Mouse (Mus musculus): ENCODE measurements around the gene Zfp600. TPM values are rescaled to one million over a fixed set of nuclear protein-coding genes. Genes with fewer than 3 reads are reported as not detected.
A peak's percentile ranks its signal among the peaks of the same experiment; 100 is the strongest.
"Not testable (repeated sequence)": the region's sequence is repeated elsewhere in the genome, so short reads cannot be mapped to it uniquely, and the experiment has no call there.

Zfp600 gene
- 0.26 TPM in 1 of 2 replicates, not detected in the other for polyA plus RNA-seq (2016; fragmentation: Nextera tagmentation; extraction: Ambion mirVana)

DNA sequence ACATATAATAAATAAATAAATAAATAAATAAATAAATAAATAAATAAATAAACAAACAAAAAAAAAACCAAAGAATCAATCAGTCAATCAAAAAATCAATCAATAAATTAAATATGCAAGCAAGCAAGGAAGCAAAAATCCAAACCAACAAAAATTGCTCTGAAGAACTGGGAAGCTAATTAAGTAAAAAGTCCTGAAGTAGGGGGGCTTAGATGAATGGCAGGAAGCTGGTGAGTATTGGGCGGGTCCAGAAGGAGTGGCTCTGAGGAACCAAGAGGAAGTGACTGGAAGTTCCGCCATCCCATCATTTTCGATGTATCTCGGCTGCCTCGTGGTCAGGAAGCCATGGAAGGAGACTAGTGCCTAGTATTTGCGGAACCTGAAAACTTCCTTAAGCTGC is at the start of gene Zfp600:
Zfp600 (plus strand) TSS at position 301 of the 400 bp plus-strand sequence.
- not testable (repeated sequence) for H3K9me3 ChIP-seq; H3K4me1 ChIP-seq; H3K27me3 ChIP-seq (ENCODE audit: insufficient read depth, poor library complexity, severe bottlenecking); DNase-seq (ENCODE audit: low spot score); H3K4me3 ChIP-seq; H3K27ac ChIP-seq; H3K36me3 ChIP-seq
- WGBS: no CpG with 5 or more reads among the region's 6 CpGs

DNA sequence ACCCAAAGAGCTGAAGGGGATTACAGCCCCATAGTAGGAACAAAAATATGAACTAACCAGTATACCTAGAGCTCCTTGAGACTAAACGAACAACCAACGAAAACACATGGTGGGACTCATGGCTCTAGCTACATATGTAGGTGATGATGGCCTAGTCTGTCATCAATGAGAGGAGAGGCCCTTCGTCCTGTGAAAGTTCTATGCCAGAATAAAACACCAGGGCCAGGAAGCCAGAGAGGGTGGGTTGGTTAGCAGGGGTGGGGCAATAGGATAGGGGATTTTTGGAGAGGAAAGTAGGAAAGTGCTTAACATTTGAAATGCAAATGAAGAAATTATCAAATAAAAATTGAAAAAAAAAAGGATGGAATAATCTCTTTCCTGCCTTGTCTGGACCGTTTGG is 6.3 kb downstream of the Zfp600 start:
- DNase-seq (ENCODE audit: low spot score); H3K27ac ChIP-seq; H3K27me3 ChIP-seq (ENCODE audit: insufficient read depth, poor library complexity, severe bottlenecking); H3K36me3 ChIP-seq; H3K4me3 ChIP-seq; H3K9me3 ChIP-seq; H3K4me1 ChIP-seq: not testable (repeated sequence)
- 63% methylated on average over 4 of the region's 4 CpGs for WGBS

DNA sequence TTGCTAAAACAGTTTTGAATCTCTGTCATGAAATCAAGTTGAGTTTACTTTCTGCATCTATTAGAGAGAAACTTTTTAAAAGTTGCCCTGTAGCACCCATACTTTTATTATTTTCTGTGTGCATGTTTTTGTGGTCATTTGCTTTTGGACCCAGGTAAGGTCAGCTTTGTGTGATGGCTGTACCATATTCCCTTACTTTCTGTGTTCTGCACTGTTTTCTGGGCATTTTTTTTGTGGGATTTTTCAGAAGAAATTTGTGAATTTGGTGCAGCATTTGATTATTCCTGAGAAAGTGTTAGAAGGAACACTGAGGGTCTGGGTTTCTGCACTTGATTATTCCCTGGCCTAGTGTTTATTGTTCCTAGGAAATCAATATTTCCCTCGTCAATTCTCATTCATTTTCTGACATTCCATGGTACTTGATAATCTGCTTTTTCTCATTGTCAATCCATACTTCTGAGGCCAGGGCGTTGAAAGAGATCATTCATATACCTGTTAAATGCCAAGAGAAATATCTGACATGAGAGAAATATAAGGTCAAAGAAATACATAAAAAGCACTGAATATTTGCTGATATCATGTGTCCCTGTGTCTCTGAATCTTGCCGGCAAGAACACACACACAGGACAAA is 10.7 kb downstream of the Zfp600 start:
- not testable (repeated sequence) for H3K4me3 ChIP-seq; DNase-seq (ENCODE audit: low spot score); H3K27ac ChIP-seq; H3K27me3 ChIP-seq (ENCODE audit: insufficient read depth, poor library complexity, severe bottlenecking); H3K4me1 ChIP-seq; H3K36me3 ChIP-seq
- peaks cover 16% of the 10 kb centered on the region for H3K9me3 ChIP-seq
- WGBS: 77% methylated on average over 3 of the region's 3 CpGs

DNA sequence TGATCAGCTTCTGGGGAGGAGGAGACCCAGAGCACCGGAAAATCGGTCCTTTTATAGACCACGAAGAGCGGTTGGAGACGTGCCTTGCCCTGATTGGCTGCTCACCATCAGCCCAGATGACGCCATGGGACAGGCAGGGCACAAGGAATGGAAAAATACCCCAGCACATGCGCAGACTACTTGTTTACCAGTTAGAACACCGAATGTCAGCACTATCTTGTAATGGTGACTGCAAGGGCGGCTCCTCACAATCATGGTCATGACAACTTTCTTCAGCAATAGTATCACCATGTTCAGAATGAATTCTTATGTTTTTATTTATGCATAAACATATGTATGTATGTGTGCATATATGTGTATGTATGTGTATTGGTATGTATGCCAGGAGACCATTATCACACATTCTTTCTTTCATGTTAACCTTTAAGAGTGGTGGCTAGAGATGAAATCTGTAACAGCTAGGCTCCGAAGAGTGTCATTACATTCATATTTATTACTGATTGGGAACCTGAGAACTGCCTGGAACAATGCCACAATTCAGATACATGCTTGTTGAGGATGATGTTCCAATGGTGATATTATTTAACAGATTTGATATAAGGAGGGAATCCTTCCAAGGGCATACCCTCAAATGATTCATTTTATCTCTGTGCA is 11.4 kb downstream of the Zfp600 start:
- H3K9me3 ChIP-seq: peaks cover 16% of the 10 kb centered on the region
- not testable (repeated sequence) for H3K27ac ChIP-seq; H3K27me3 ChIP-seq (ENCODE audit: insufficient read depth, poor library complexity, severe bottlenecking); H3K4me3 ChIP-seq; H3K4me1 ChIP-seq; H3K36me3 ChIP-seq
- peak; percentile 76 for DNase-seq (ENCODE audit: low spot score)
- 76% methylated on average over 10 of the region's 10 CpGs for WGBS

DNA sequence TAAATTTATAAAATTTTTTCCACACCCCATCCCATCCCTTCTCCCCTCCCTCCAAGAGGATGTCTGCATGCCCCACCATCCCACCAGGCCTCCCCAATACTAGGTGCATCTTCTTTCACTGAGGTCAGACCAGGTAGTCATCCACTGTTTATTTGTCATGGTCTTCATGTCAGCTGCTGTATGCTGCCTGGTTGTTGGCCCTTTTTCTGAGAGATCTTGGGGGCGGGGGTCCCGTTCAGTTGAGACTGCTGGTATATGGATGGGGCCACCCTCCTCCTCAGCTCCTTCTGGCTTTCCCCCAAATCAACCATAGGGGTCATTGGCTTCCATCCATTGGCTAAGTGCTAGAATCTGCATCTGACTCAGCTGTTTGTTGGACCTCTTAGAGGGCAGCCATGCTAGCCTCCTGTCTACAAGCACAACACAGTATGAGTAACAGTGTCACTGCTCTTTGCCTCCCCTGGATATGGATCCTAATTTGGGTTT is 12.1 kb downstream of the Zfp600 start:
- not testable (repeated sequence) for H3K4me1 ChIP-seq; H3K4me3 ChIP-seq; H3K27me3 ChIP-seq (ENCODE audit: insufficient read depth, poor library complexity, severe bottlenecking); DNase-seq (ENCODE audit: low spot score); H3K36me3 ChIP-seq; H3K27ac ChIP-seq
- WGBS: no CpG with 5 or more reads among the region's 2 CpGs
- H3K9me3 ChIP-seq: peaks cover 21% of the 10 kb centered on the region

DNA sequence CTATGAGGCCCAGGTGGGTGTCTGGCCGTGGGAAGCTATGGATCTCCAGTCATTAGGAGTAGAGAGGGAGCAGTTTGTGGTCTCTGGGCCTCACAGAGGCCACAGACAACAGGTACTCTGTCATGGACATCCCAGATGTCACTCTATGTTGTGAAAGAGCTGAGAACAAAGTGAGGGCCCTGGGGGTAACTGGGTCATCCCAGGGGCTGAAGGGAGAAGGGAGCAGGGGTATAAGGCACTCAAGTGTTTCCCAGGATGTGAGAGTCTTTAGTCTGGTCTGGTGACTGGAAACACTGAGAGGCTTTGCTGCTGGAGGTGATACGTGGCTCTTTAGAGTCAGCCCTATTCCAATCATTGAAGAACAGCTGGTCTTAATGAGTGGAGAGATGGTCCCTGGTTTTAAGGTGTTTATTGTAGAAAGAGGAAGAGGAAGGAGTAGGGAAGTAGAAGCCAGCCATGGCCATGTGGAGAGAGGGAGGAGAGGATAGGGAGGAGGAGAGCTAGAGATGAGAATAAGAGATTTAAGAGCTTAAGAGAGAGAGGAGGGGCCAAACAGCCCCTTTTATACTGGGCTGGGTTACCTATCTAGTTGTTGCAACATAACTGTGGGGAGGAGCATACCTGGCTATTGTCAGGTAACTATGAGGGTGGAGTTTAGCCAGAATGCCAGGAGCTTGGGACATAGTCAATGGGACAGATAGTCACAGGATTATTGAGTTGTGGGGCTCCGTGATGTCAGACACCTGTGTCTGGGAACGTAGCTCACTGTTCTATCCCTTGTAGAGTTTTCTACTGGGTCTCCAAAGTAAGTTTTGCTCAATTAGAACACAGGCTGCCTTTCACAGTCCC is 17.0 kb downstream of the Zfp600 start:
- H3K27ac ChIP-seq; H3K4me3 ChIP-seq; H3K4me1 ChIP-seq; H3K27me3 ChIP-seq (ENCODE audit: insufficient read depth, poor library complexity, severe bottlenecking); H3K36me3 ChIP-seq: not testable (repeated sequence)
- 68% methylated on average over 4 of the region's 4 CpGs for WGBS
- peaks cover 15% of the 10 kb centered on the region for H3K9me3 ChIP-seq
- peak; percentile 82 for DNase-seq (ENCODE audit: low spot score)

DNA sequence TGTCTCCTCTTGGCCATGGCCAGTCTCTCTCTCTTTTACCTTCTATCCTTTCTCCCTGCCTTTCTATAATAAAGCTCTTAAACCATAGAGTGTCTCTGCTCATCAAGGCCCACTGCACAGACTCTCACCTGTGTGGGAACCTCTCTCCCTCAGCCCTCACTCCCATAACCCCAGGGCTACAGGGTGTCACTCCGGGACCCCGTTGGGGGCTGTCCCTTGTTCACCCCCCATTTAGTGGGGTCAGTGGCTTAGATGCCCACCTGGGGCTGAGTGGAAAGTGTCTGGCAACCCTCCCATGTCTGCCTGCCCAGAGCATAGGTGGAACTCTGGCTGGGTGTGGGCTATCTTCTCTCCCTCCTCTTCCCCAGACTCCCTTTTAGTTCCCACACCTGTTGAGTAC is 47.7 kb downstream of the Zfp600 start:
- not testable (repeated sequence) for H3K27ac ChIP-seq; H3K9me3 ChIP-seq; H3K27me3 ChIP-seq (ENCODE audit: insufficient read depth, poor library complexity, severe bottlenecking); DNase-seq (ENCODE audit: low spot score); H3K4me3 ChIP-seq; H3K36me3 ChIP-seq; H3K4me1 ChIP-seq
- 79% methylated on average over 2 of the region's 2 CpGs for WGBS

DNA sequence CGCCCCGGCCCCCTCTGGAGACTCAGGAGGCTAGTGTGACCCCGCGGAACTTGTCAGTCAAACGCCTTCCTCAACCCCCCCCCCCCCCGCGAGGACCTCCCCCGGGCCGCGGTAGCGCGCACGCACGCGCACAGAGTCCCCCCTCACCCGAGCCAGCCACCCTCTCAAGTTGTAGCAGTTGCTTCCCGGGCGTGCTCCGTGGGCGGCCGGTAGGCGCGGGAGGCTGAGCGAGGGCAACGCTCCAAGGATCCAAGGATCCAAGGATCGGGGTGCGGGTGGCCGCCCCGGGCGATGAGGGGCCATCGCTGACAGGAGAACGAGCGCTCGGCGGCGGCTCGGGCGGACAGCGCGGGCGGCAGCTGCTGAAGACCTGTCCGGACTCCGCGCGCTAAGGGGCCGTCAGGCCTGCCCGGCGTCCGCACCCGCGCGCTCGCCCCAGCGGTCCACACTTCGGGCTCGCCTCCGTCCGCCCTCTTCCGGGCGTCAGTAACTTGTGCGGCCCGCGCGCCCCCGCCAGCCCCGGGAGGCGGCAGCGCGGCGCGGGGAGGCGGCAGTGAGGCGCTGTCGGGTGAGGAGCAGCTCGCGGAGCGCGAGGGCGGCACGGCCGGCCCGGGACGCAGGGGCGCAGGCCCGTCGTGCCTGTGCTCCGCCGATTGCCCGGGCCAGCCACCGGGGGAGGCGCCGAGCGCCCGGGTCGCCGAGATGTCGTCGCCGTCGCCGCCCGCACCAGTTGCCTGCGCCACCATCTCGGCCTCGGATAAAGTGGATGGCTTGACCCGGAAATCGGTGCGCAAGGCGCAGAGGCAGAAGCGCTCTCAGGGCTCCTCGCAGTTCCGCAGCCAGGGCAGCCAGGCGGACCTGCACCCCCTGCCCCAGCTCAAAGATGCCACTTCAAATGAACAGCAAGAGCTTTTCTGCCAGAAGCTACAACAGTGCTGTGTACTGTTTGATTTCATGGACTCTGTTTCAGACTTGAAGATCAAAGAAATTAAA is 82.9 kb downstream of the Zfp600 start:
- H3K9me3 ChIP-seq; H3K4me3 ChIP-seq; H3K4me1 ChIP-seq; H3K27me3 ChIP-seq (ENCODE audit: insufficient read depth, poor library complexity, severe bottlenecking); H3K27ac ChIP-seq; DNase-seq (ENCODE audit: low spot score); H3K36me3 ChIP-seq: not testable (repeated sequence)
- WGBS: 1% methylated on average over 29 of the region's 113 CpGs

DNA sequence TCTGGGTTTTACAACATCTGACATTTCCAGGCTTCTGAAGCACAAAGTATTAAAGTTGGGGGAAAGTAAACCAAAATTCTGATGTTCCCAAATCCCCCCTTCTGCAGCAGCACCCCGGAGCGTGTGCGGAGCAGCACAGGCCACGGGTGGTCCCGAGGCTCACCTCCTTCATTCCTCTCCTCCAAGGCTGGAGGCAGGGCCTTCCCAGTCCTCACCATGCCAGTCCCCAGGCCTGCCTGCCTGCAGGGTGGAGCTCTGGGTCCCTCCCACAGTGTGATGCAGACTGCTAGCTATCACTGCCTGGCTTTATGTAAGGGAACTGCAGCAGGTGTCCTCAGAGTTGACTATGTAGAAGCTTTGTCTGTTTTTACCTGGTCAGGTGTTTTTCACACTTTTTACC is 85.5 kb downstream of the Zfp600 start:
- H3K4me1 ChIP-seq; DNase-seq (ENCODE audit: low spot score); H3K9me3 ChIP-seq; H3K27me3 ChIP-seq (ENCODE audit: insufficient read depth, poor library complexity, severe bottlenecking); H3K4me3 ChIP-seq; H3K27ac ChIP-seq; H3K36me3 ChIP-seq: not testable (repeated sequence)
- 60% methylated on average over 5 of the region's 5 CpGs for WGBS

Other genes with a start within 250 kb of the Zfp600 start
- gene Zfp987, start 59.5 kb upstream of the Zfp600 start, polyA plus RNA-seq (2016; fragmentation: Nextera tagmentation; extraction: Ambion mirVana): 0.09 TPM in 1 of 2 replicates, not detected in the other

Data from heart, embryonic 10.5 days (tissue).